Mouse (Mus musculus): Measurements from ENCODE around the gene Myocd.

The Myocd gene

DNA sequence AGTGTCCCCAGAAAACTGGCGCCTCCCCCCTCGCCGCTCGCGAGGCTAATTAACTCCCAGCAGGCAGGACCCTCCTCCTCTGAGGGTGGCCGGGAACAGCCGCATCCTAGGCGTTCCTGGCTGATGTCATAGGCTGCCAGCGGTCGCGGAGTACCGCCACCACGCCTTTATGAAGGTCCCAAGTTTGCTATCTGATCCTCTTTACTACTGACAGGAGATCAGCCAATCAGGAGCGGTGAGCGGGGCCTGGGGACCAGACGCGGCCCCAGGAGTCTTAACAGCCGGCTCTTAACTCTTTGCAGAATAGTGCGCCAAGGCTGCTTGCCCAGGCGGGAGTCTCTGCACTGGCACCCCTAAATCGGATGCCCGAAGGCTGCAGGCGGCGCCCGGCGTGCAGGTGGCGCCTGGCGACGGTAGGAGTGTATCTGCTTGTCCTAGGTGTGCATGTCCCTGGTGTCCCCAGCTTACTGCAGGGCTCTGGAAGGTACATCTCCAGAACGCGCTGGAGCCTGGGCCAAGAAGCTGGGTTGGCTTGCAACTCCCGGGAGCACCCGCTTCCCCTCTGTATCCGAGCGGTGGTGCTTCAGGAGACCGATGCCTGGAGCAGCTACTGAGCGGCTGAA, at the start of gene Myocd:
Myocd (minus strand) TSS at position 139 of the 623 bp plus-strand sequence.
- peak in 1 of 2 experiments; percentile 15 for DNase-seq (ENCODE audit: low spot score in 2 of 2)

DNA sequence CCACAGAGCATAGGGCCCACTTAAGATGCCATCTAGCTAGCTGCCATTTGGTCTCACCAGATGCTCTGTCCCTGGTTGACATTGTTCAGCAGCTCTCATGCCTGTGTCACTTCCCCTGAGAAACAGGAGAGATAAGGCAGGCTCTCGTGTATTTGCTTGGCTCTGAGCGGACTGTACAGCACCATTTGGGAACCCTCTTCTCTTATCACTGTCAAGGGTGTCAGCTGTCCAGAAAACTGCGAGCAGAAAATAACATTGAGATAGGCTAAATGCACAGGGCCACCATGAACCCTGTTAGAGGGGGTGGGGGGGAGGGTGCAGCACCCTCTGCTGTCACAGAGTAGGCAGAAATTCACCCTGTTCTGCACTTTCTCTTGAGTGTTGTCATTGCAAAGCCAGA, 34.0 kb upstream of the Myocd start:
- no peak for DNase-seq (ENCODE audit: low spot score in 2 of 2)

DNA sequence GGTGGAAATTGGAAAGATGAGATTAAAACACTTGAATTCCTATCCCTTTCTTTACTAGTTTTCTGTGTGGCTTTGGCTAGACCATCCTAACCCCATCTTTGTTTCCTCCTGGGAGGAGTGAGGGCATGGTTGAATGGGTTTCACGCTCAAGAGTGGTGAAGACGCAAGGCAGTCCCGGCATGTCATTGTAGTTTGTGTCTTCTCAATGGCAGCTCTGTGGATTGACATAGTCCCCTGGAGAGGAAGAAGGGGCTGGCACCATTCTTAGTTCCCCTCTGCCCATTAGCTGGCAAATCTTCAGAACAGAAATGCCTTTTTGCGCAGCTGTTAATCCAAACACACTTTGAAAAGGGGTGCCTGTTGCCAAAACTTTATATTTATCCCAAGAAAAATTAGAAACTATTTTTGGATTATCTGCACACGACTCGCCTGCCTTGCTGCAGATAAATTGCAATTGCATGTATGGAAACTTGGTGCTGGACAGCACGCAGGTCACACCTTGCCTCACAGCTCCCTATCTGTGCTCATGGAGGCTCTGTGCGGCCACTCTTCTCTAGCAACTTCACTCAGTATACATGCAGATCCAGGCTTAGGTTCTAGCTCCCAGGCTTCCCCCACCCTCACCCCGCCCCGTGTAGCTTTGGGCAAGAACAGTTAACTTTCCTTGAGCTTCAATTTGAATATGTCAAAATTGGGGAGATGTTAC, 24.5 kb upstream of the Myocd start:
- no peak for DNase-seq (ENCODE audit: low spot score in 2 of 2)

DNA sequence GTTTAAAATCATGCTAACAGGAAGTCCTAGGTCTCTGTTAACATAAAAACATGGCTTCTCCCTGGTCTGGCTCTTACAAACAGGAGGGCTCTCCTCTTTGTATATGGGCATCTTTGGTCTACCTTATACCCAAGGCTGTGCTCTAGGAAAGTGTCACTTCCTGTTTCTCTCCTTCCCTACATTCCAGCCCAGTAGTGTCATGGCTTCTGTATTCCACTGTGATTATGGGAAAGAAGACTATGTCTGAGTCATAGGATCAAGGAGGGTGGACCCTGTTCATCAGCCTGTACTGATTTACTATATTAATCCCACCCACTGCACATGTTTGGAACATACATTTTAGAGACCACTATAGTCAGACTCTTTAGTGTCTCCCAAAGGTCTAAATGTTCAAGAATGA, 23.2 kb upstream of the Myocd start:
- no peak for DNase-seq (ENCODE audit: low spot score in 2 of 2)

DNA sequence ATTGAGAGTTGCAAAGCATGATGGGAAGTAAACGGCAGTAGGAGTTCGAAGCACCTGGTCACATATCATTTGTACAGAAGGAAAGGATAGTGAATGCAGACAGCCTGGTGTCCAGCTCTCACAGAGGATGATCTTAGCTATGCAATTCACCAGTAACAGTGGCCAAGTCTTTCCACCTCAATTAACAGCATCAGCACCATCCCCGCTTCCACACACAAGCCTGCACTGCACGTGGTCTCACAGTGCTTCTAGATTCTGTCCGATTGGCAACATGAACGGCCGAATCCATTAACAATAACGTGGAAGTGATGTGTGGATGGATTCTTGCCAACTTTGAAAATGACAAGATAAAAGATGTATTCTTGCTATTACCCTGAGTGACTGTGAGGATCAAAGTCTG, 17.9 kb upstream of the Myocd start:
- DNase-seq (ENCODE audit: low spot score in 2 of 2), result no peak

DNA sequence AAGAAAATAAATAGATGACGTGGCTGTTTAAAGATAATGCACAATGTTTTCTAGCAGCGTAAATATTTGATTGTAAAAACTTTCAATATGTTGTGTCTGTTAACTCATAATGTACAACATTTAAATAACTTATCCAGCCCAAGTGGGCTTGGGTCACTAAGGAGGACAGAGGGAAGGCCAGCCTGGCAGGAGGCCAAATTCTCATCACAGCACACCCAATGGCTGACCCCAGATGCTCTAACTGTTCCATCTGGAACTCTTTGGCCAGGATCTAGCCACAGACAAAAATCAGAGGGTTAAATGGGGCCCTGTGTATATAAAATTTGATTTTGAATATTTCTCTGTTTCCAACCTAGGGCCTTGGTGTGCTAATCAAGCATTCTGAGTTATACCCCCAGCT, 16.4 kb upstream of the Myocd start:
- DNase-seq (ENCODE audit: low spot score in 2 of 2), result no peak

DNA sequence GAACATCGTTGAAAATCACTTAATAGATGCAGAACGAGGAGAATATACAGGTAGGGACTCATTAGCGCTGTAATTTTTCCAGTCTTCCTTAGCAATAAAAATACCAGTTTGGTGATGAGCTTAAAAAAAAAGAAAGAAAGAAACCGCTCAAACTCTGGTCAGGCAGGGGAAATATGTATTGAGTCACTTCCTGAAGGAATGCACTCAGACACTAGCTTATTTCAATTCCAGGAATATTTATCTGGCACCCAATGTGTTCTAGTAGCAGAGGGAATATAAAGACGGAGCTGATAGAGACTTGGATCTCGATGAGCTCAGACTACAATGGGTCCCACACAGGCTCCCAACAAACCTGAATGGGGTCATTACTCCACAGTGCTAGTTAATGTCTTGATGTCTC, 5.7 kb upstream of the Myocd start:
- no peak for DNase-seq (ENCODE audit: low spot score in 2 of 2)

DNA sequence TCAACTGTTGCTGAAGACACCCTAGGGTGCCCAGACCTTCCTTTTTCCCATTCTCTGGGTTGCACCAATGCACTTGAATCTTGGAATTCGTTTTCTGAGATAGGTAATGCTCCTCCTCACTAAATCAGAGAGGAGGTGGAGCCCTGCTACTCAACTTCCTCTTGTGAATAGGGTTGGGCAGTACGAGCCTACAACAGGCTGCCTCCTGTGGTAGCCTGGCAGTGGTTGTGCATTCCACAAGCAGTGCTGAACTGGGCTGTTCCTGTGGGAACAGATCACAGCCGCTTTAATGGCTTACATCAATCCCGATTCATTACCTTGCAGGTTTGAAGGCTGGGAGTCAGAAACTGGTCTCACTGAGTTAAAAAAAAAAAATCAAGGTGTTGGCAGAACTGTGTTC, 1.2 kb upstream of the Myocd start:
- DNase-seq (ENCODE audit: low spot score in 2 of 2), result no peak

DNA sequence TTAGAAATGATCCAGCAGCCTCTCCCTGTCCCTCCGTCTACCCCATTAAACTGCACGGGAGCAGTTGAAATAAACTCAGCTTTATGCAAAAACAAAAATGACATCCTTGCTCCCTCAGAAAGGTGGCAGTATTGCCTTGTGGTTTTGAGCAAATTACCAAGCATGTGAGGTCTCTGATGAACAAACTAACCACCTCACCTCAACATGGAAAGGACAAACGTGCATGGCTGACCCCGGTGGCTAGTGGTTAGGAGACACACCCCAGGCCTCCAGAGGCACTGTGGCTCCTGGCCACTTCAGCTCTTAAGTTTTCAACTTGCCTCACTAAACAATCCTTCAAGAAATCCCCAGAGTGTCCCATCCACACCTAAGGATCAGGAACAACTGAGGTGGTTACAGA, 1.5 kb downstream of the Myocd start:
- DNase-seq (ENCODE audit: low spot score in 2 of 2), result peak in 1 of 2 experiments; percentile 53

DNA sequence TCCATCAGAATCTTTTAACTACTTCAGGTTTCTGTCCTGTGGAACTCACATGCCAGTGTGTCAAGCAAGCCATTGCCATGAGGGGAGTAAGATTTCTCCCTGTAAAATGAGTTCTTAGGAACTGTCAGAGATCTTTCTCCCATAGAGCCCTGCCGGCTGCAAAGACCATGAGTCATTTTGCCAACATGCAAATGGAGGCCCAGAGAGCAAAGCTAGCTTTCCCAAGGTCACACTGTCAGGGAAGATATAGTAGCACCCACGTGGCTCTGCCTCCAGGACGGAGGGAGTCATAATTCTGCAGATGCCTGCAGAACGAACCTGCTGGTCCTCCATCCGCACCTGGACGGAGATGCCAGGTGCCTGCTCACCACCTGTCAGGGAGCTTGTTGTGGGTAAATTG, 6.3 kb downstream of the Myocd start:
- DNase-seq (ENCODE audit: low spot score in 2 of 2), result no peak

DNA sequence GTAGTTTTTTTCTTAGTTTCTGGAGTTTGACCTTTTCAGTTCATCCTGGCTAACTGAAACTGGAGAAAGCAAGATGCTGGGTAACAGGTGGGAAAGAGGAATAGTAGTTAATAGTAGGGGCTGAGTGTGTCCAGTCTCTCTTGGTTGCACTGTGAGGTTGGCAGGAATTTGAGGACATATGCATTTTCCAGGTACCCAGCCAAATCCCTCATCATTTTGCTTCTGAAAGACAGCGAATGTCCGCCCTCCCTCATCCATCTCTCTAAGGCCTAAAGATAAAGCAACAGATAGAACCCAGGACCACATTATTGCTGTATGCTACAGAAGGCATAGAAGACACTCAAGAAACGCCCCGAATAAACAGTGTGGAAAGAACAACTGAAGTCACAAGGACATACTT, 10.8 kb downstream of the Myocd start:
- no peak for DNase-seq (ENCODE audit: low spot score in 2 of 2)

DNA sequence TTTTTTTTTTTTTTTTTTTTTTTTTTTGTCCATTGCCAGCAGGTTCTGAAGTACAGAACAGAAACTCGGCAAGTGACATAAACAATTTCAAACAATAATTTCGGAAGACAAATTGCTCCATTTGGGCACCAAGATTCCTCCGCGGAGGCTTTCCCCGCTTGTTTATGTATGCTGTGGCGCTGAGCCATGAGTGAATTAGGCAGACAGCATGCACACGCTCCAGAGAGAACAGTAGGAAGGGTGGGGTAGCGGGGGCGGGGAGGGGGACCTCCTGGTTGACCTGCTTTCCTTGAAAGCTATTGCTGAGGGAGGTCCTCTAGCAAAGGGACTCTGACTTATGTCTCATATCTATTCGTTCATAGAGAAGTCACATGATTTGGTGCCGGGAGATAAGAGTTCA, 13.6 kb downstream of the Myocd start:
- DNase-seq (ENCODE audit: low spot score in 2 of 2), result no peak

DNA sequence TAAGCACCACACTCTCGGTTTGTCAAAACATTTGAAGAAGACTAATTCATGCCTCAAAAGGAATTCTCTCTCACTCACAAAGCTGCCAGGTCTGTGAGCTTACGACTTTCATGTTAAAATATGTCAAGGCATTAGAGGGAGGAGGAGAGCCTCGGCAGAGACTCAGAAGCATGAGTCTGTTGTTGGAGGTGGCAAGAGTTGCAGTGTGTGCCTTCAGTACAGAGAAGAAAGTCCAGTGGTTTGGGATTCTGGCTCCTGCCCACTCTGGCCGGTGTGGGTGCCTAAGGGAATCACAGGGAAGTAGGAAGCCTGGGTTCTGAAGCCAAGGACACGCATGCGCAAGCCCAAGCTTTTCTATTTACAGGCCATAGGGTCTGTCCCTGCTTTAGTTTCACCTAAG, 14.2 kb downstream of the Myocd start:
- DNase-seq (ENCODE audit: low spot score in 2 of 2), result no peak

DNA sequence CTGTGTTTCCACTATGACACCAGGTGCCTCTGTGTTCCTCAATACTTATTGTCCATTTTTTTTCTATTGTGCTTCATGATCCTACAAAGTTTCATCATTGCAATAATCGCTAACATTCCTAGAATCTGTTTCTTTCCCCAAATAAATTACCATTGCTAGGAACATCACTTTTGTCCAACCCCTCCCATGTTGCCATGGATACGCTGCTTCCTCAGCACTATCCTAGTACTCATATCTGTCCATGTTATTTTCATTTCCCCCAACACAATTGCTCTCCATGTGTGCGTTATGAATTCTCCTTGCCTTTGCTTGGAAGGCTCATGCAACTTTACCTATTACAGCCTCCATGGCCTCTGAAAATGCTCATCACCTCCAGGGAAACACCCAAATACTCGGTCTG, 19.4 kb downstream of the Myocd start:
- no peak for DNase-seq (ENCODE audit: low spot score in 2 of 2)

DNA sequence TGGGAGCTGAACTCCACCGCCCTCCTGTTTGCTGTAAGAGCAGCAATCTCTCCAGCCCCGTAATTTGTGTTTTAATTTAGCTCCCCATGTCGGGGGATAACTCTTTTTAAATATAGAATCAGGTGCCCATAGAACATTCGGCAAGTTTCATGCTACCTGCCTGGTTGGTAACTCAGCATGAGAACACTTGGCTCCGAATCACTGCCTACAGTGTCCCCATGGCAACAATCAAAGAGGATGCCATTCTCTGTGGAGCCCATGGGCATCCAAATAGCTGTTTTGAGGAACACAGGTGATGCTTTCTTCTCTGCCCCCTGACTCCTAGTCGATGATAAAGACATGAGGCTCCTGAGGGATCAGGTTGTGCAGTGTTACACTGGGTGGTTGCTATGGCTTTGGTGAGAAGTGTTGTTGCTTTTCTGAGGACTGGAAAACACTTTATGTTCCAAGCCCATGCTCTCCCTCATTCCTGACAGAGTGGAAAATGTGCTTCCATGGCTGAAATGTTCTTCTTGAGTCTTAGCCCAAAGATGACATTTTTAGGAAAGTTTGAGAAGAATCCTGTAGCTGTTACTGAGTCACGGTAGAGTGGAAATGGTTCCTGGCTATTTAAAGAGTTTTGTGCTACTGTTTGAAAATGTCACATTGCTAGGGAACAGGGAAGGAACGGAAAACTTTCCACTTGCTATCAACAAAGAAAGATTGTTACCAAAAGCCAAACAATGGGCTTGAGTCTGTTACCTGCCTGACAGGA, 23.3 kb downstream of the Myocd start:
- peak; percentile 31 to 38 for DNase-seq (ENCODE audit: low spot score in 2 of 2)

DNA sequence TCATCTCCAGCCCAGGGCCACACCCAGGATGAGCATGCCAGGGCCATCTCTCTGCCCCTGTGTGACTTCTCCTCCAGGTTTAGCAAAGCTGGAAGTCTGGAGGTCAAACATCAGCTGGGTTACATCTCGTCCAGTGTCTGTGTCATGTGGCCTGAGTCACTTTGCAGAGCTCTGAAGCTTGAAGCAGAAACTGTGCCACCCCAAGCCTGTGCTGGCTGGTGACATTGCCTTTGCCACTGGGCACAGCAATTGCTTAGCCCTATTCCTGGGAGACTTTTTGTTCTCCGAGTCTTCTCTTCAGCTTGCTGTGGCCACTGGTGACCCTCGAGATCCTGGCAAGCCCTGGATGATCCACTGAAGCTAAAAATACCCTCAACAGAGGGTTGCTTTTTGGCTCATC, 26.2 kb downstream of the Myocd start:
- DNase-seq (ENCODE audit: low spot score in 2 of 2), result no peak

DNA sequence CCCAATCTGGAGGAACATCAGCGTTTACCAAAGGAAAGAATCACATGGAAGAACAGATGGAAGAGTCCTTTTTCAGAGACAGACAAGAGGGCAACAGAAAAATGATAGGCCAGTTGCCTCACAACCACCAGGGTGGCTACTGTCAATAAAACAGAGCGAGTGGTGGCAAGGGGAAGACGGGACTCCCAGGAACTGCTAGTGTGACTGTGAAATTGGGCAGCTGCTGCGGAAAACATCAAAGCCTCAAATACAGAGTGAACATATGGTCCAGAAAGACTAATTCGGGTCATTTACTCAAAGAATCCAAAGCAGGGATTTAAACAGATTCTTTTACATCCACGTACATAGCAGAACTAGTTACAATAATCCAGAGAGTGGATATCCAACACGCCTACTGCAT, 29.3 kb downstream of the Myocd start:
- DNase-seq (ENCODE audit: low spot score in 2 of 2), result no peak

DNA sequence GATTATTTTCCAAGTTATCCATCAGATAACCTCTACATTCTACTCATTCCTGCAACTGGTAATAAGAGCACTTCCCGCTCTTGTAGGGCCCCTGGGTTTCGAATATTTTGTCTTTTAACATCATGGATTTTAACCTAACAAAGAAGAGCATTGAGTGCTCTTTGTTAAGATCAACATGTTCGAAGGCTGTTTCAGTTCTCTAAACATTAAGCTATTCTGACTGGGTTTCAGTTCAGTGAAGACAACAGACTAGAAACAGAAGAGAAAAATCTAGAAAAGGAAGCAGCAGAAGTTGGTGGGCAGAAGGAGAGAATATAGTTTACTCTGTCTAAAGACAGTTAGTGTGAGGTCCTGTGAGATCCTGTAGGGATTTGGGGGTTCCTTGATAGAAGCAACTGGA, 31.9 kb downstream of the Myocd start:
- DNase-seq (ENCODE audit: low spot score in 2 of 2), result no peak

DNA sequence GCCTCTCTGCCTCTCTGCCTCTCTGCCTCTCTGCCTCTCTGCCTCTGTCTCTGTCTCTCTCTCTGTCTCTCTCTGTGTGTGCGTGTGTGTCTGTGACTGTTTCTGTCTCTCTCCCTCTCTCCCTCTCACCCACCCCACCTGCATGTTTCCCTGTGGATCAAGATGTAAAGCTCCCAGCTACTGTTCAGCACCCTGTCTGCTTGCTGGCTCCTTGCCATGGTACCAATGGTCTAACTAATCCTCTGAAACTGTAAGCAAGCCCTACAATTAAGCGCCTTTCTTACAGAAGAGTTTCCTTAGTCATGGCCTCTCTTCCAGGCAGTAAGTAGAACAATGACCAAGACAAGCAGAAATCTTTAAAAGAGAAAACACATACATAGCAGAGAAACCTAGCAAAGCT, 32.9 kb downstream of the Myocd start:
- DNase-seq (ENCODE audit: low spot score in 2 of 2), result no peak

DNA sequence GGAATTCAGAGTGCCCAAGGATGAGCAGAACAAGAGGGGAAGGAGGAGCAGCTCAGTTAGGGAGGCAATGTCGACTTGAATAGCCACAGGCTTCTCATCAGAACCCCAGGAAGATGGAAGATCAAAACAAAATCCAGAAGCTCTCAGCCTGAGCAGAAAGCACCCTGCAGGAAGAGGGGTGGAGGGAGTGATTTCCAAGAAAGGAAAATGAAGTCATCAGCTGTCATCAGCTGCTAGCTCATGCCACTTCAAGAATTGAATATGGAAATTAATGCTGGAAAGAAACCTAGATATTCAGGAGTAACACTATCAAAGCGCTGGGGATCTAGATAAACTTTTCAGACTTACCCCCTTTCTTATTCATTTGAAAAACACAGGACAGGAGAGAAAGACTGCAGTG, 34.4 kb downstream of the Myocd start:
- DNase-seq (ENCODE audit: low spot score in 2 of 2), result no peak

DNA sequence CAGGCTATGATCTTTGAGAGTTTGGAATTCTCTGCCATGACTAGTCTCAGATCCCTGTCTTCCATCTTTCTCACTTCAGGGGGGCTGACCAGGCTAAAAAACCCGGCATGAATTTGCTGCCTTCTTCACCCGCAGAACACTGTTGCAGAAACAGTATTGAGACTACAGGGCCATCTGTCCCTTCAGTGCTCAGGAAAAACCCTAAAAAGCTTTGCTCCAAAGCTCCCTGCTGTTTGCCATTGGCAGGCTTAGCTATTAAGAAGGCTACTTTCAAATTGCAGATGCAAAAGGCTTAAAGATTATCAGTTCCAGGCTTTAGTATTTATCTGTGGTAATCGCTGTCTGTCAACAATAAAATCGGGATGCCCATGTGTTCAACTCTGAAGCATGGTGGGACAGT, 38.0 kb downstream of the Myocd start:
- DNase-seq (ENCODE audit: low spot score in 2 of 2), result no peak

DNA sequence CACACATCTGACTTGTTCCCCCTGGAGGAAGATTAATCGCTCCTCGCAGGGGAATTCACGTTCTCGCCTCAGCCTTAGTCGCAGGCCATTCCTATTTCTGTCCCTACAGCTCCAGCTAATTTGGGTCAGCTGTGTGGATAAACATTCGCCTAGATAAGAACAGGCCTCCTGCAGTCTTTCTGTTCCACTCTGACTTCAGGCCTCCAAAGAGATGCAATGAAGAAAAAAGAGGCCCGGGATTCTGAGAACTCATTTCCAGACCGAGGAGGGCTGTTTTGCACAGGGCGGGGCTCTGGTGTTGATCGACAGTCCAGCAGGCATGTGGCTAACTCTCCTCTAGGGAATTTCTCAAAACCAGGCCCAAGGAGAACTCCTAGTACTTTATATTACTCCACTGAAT, 43.0 kb downstream of the Myocd start:
- DNase-seq (ENCODE audit: low spot score in 2 of 2), result no peak

DNA sequence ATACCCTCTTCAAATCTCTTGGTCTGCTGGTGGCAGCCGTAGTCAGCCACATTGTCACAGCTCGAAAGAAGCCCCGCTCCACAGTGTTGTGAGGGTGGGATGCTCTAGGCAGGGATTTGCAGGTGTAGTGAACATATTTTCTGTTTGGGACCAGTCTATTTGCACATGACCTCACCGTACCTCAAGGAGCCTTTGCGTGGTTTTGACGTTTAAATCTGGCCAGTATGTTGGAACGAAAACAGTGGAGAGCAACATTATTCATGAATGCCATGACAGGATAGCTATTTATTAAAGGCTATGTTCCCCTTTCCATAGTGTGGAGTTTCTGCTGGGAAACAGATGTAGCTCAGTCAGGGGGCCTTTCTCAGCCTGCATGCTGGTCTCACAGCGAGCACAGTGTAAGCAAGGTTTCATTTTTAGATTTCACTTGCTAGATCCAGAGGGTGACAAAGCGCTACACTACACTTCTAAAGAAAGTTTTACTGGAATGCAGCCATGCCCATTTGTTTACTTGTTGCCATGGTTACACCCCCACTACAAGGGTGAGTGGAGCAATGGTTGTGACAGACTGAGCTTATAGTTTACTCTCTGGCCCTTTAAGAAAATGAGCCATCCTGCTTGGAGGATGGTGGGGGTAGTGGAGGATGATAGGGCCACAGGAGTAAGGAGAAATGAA, 54.7 kb downstream of the Myocd start:
- peak in 1 of 2 experiments; percentile 68 for DNase-seq (ENCODE audit: low spot score in 2 of 2)

Measured in frontal cortex, postnatal 36 days (tissue).